Mouse (Mus musculus) testis, adult 2 months (tissue): Measurements from ENCODE around the gene Fam50a.
A peak's percentile ranks its signal among the peaks of the same experiment; 100 is the strongest.

Experiments used
- CTCF ChIP-seq: fragments of 200-500 bp; IDR thresholded peaks from 2 replicates; pipeline ENCODE4 v1.5.1; 2012; ENCODE audit warnings: low read depth, mild to moderate bottlenecking, inconsistent platforms, low read length, moderate library complexity; ENCODE audit not compliant: control insufficient read depth, insufficient read depth, insufficient replicate concordance
- POLR2A ChIP-seq: fragments of 200-500 bp; IDR thresholded peaks from 2 replicates; pipeline ENCODE4 v1.6.1; 2012; ENCODE audit warnings: low read depth, mild to moderate bottlenecking, inconsistent platforms, low read length, moderate library complexity; ENCODE audit not compliant: control insufficient read depth

GRCm38 (mm10) chrX:74312540-74313464 is at the start of gene Fam50a:
- TF ChIP-seq POLR2A (peak; percentile 47; the same call in 1 of the 2 replicates), CTCF (no peak)
